Mouse (Mus musculus) ES-Bruce4 (cell line): Measurements from ENCODE around the gene Nudt17. TPM values are rescaled to one million over a fixed set of nuclear protein-coding genes. Genes with fewer than 3 reads are reported as not detected.

Experiments
- H3K27ac ChIP-seq: 2 replicates; pipeline ENCODE4 v1.5.1; 2012; ENCODE audit warnings: low read length, inconsistent platforms; ENCODE audit not compliant: insufficient read depth
- H3K27me3 ChIP-seq: 2 replicates; pipeline ENCODE4 v1.6.1; 2012; ENCODE audit warnings: mild to moderate bottlenecking, low read length, inconsistent platforms; ENCODE audit not compliant: control insufficient read depth, poor library complexity, insufficient read depth, severe bottlenecking
- H3K36me3 ChIP-seq: 2 replicates; pipeline ENCODE4 v1.6.1; 2012; ENCODE audit warnings: inconsistent platforms, mild to moderate bottlenecking, low read length, moderate library complexity; ENCODE audit not compliant: control insufficient read depth, poor library complexity, insufficient read depth, severe bottlenecking
- H3K4me1 ChIP-seq: one replicate; pipeline ENCODE4 v1.8.1; 2011; ENCODE audit warnings: low read length; ENCODE audit not compliant: control insufficient read depth, insufficient read depth
- H3K4me3 ChIP-seq: 2 replicates; pipeline ENCODE4 v1.5.1; 2011; ENCODE audit warnings: low read depth, mild to moderate bottlenecking, low read length
- H3K9ac ChIP-seq: 2 replicates; pipeline ENCODE4 v1.6.1; 2012; ENCODE audit warnings: low read depth, mild to moderate bottlenecking, inconsistent platforms; ENCODE audit not compliant: poor library complexity, severe bottlenecking
- H3K9me3 ChIP-seq: replicated peaks from 2 replicates; pipeline ENCODE4 v1.6.1; 2012; ENCODE audit warnings: mild to moderate bottlenecking, low read length, inconsistent platforms; ENCODE audit not compliant: control insufficient read depth, poor library complexity, insufficient read depth, severe bottlenecking
- CTCF ChIP-seq: IDR thresholded peaks from one replicate; pipeline ENCODE4 v1.8.1; 2011; ENCODE audit warnings: low read depth, low read length
- EP300 ChIP-seq: IDR thresholded peaks from 2 replicates; pipeline ENCODE4 v1.6.1; 2011; ENCODE audit warnings: low read depth, low read length; ENCODE audit not compliant: insufficient read depth
- POLR2A ChIP-seq: IDR thresholded peaks from one replicate; pipeline ENCODE4 v1.8.1; 2011; ENCODE audit warnings: low read length; ENCODE audit not compliant: insufficient read depth
- polyA plus RNA-seq: library from polyadenylated mRNA; stranded (reverse); fragments of >200 nt; gene quantifications from 2 replicates; pipeline ENCODE4 v1.2.4, GENCODE M21; 2011; ENCODE audit warnings: low read depth; ENCODE audit not compliant: missing spikeins, insufficient read depth, insufficient read length

The Nudt17 gene
- polyA plus RNA-seq, 1 experiment: 9.9 TPM

DNA sequence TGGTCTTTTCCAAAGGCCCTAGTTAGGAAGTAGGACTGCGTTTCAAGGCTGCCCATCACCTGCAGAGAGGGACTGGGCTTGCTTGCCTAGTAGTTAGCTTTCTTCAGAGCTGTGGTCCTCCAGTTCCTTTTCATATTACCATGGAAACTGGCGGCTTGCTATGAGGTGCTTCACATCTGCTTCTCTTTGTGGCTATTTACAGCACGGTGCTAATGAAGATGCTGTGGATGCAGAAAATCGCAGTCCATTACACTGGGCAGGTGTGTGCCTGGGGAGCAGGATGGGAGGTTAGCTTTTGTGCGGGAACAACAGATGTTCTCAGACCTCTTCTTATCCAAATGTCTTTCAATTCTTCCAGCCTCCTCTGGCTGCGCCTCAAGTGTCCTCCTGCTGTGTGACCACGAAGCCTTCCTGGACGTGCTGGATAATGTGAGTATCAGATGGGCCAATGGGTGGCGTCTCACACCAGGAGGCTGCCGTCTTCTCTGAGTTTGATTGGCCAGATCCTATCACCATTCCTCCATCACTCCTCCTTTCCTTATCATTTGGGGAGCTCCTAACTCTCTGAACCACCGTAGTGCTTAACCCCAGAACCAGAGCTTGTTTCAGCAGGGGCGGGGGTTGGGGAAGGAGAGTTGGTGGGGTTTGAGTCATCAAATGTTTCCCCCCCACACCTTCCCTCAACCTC lies 27.9 kb downstream of the Nudt17 start:
- Histone ChIP-seq H3K9me3 (no peaks in the 10 kb centered on the region), H3K27me3 (no peaks in the 10 kb centered on the region), H3K9ac (no peak overlapping the region), H3K27ac (peak overlapping the region; percentile 94), H3K4me3 (peak overlapping the region; percentile 20), H3K4me1 (peaks cover 5% of the 10 kb centered on the region), H3K36me3 (no peaks in the 10 kb centered on the region)
- TF ChIP-seq POLR2A (no peak), CTCF (no peak), EP300 (peak; percentile 97)

DNA sequence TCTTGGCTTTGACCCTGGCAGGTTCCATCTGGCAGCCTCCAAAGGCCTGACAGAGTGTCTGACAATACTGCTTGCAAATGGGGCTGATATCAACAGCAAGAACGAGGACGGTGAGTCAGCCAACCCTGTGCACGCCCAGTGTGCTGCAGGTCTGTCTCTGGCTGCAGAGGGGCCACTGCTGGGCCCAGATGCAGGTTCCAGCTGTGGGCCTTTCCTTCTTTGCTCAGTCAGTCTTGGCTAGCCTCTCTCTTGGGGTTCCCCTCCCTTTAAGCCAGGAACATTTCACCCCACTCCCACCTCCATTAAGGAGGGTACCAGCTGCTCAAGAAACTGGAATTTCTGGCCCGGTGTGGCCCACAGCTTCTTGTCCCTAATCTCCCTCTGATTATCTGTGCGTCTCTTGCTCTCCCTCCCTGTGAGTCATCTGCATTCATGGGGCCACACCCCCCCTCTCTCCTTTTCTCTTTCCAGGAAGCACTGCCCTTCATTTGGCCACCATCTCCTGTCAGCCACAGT lies 29.1 kb downstream of the Nudt17 start:
- Histone ChIP-seq H3K4me3 (peak overlapping the region; percentile 11; the same call in 1 of the 2 replicates), H3K9ac (peak overlapping the region; percentile 15; the same call in 1 of the 2 replicates), H3K27ac (peak overlapping the region; percentile 89), H3K36me3 (no peaks in the 10 kb centered on the region), H3K9me3 (no peaks in the 10 kb centered on the region), H3K27me3 (no peaks in the 10 kb centered on the region), H3K4me1 (peaks cover 6% of the 10 kb centered on the region)
- TF ChIP-seq POLR2A (no peak), EP300 (peak; percentile 95), CTCF (no peak)

DNA sequence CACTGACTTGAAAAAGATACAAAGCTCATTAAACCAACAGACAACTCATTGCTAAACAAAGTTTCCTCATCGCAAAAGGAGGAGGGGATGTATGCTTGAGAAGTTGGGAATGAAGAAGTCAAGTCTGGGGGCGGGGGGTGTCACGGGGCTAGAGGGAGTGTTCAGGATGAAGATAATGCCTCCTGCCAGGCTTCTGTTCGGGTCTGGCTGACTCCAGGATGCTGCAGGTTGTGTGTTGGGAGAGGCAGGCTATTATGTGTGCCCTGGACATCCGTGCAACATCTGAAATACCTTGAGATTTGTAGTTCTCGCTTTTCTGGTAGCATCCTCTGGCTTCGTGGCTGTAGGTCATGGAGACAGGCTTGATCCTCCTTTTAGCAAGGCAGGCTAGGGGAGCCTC lies 29.9 kb downstream of the Nudt17 start:
- no peaks in the 10 kb centered on the region for H3K9me3 ChIP-seq
- H3K27me3 ChIP-seq: no peaks in the 10 kb centered on the region
- peak overlapping the region; percentile 89 for H3K27ac ChIP-seq
- peaks cover 7% of the 10 kb centered on the region for H3K4me1 ChIP-seq
- no peak overlapping the region for H3K4me3 ChIP-seq
- peak overlapping the region; percentile 15 for H3K9ac ChIP-seq
- TF ChIP-seq CTCF: no peak
- peak; percentile 61; the same call in 1 of the 2 replicates for TF ChIP-seq EP300
- no peaks in the 10 kb centered on the region for H3K36me3 ChIP-seq

DNA sequence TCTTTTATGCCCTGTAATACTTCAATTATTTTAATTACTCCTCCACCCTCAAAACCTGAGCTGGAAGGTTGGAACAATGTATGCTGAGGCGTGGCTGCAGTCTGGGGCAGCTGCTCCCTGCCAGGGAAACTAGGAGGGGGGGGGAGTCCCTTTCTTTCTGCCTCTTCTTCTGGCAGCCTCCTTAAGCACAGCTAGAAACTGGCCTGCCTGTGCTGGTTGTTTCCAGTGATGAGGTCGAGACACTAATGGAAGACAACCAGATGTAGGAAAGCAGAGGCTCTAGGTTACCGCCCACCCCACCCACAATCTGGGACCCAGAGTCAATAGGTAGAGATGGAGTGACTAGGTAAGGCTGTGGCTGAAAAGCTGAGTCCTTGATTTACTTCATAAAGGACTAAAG lies 32.7 kb downstream of the Nudt17 start:
- H3K4me1 ChIP-seq: peaks cover 13% of the 10 kb centered on the region
- no peak for TF ChIP-seq CTCF
- peak; percentile 97 for TF ChIP-seq EP300
- peak; percentile 3 for TF ChIP-seq POLR2A
- H3K27ac ChIP-seq: peak overlapping the region; percentile 99
- no peaks in the 10 kb centered on the region for H3K36me3 ChIP-seq
- no peak overlapping the region for H3K4me3 ChIP-seq
- no peaks in the 10 kb centered on the region for H3K9me3 ChIP-seq
- no peaks in the 10 kb centered on the region for H3K27me3 ChIP-seq
- H3K9ac ChIP-seq: no peak overlapping the region

DNA sequence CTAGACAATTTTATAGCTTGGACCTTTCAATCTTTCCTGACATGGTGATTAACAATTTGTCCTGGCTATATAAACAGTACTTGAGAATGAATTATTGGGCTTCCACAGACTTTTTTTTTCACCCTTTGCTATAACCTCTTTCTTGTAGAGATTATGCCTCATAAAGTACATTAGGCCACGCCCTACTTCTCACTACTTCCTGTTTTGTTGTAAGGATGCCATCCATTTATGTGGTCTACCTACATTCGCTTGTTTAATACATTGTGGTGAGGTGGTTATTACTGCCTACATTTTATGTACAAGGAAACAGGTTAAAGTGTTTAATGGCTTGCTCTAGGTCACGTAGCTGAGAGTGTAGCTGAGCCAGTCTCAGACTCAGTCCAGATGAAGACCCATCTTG lies 33.2 kb downstream of the Nudt17 start:
- no peak overlapping the region for H3K9ac ChIP-seq
- H3K4me1 ChIP-seq: peaks cover 13% of the 10 kb centered on the region
- no peaks in the 10 kb centered on the region for H3K9me3 ChIP-seq
- peak overlapping the region; percentile 99 for H3K27ac ChIP-seq
- no peak overlapping the region for H3K4me3 ChIP-seq
- TF ChIP-seq EP300 (no peak), POLR2A (no peak), CTCF (no peak)
- no peaks in the 10 kb centered on the region for H3K36me3 ChIP-seq
- H3K27me3 ChIP-seq: no peaks in the 10 kb centered on the region

DNA sequence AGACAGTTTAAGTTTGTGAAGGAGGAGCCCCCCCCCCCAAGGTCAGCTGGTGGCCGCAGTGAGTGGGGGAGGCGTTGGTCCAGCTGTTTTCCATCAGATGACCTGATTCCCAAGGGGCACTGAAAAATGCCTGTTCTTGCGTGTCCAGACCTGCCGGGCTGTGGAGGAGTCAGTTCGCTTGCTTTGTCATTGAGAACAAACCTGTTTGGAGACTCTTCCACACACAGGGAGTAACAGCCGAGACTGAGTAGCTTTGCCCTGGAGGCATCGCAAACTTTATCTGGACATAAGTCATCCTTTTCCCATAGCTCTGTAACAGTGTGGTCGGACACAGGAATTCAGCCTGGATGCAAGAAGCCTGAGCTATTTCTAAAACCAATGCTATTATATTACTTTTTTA lies 33.9 kb downstream of the Nudt17 start:
- no peak for TF ChIP-seq POLR2A
- TF ChIP-seq CTCF: no peak
- peak; percentile 96 for TF ChIP-seq EP300
- no peaks in the 10 kb centered on the region for H3K9me3 ChIP-seq
- H3K27me3 ChIP-seq: no peaks in the 10 kb centered on the region
- H3K4me3 ChIP-seq: peak overlapping the region; percentile 26
- H3K36me3 ChIP-seq: no peaks in the 10 kb centered on the region
- peak overlapping the region; percentile 99 for H3K27ac ChIP-seq
- H3K9ac ChIP-seq: peak overlapping the region; percentile 61
- H3K4me1 ChIP-seq: peaks cover 12% of the 10 kb centered on the region
